Mouse (Mus musculus): Measurements from ENCODE around the gene Clasrp. TPM values are rescaled to one million over a fixed set of nuclear protein-coding genes. Genes with fewer than 3 reads are reported as not detected.

The Clasrp gene
- polyA plus RNA-seq, 1 experiment from 2014 or later = 50.5 TPM

DNA sequence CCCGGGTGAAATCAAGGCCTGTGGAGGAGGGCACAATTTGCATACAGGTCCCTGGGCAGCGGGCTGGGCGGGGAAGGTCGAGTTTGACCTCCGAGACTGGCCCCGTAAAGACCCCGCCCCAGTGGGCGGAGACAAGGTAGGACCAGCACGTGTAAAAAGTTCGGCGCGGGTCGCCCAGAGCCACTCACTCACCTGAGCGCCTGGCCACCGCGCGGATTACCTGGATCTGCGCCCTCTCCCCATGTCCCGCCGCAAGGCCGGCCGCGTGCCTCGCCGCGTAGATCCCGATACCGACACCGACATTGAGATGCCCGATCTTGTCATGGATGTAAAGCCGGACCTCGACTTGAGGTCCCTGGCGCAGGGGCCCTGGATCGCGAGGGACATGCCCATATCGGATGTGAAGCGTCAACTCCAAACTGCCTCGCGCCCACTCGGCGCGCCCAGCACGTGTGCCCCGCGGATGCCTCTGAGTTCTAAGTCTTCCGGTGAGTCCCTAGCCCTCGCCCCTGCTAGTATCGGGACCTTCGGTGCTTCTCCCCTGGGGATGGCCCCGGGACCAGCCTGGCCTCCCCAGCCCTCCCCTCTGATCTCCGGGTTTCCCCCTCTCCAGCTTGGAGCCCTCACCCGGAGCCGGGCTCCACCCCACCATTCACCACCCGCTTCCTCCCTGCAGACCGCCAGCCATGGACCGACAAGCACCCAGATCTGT, 27.0 kb downstream of the Clasrp start, which contains the start of the genes Zfp296 and Gemin7:
Gene Zfp296, plus strand, starts transcription at position 147 of the 712 bp plus-strand sequence.
Gene Gemin7, minus strand, starts transcription at position 455 of the 712 bp plus-strand sequence.
- Histone ChIP-seq H3K9me3 (ENCODE audit: control insufficient read depth, low read length) (no peaks in the 10 kb centered on the region), H3K27me3 (ENCODE audit: control insufficient read depth, insufficient read depth, low read length) (peaks cover 40% of the 10 kb centered on the region)
- DNase-seq (ENCODE audit: low spot score) = peak; percentile 49

DNA sequence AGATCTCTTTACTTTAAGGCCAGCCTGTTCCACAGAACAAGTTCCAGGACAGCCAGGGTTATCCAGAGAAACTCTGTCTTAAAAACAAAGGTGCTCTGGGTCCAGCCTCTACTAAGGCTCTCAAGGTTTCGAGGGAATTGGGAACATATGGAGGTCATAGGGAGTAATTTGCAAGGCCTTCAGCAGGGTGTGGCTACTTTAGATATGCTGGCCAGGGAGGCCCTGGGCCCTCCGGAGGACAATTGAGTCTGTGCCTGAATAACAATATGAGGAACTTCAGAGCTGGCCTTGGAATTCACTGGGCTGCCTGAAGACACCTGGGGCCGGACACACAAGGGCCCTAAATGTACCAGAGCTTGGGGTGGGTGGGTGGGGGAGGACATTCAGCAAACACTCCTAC, 28.7 kb downstream of the Clasrp start:
- WGBS = 60% methylated on average over 3 of the region's 3 CpGs
- Histone ChIP-seq H3K9me3 (ENCODE audit: control insufficient read depth, low read length) (no peaks in the 10 kb centered on the region), H3K4me3 (ENCODE audit: low read depth, low read length) (no peak overlapping the region), H3K4me1 (replicated peaks; ENCODE audit: control insufficient read depth, insufficient read depth, low read length) (peaks cover 14% of the 10 kb centered on the region; the same call in 1 of the 2 replicates), H3K4me2 (replicated peaks; ENCODE audit: low read depth, low read length) (no peak overlapping the region), H3K27ac (ENCODE audit: low read depth, low read length) (no peak overlapping the region), H3K36me3 (ENCODE audit: control insufficient read depth, insufficient read depth, low read length) (0 out of 2 replicates have a peak, but pooled peaks cover under 1% of the 10 kb centered on the region), H3K27me3 (ENCODE audit: control insufficient read depth, insufficient read depth, low read length) (peaks cover 40% of the 10 kb centered on the region), H3K9ac (ENCODE audit: low read depth, low read length) (no peak overlapping the region)
- no peak for DNase-seq (ENCODE audit: low spot score)
- ATAC-seq (ENCODE audit: low FRiP score) = no peak

More for the DNA sequence above, 27.0 kb downstream of the Clasrp start, which contains the start of the genes Zfp296 and Gemin7:
- peak within 1 kb of the TSS; percentile 44 for H3K4me2 ChIP-seq (replicated peaks; ENCODE audit: low read depth, low read length)
- H3K36me3 ChIP-seq (ENCODE audit: control insufficient read depth, insufficient read depth, low read length) = peaks cover 6% of the 10 kb centered on the region; the same call in 1 of the 2 replicates
- H3K9ac ChIP-seq (ENCODE audit: low read depth, low read length) = no peak within 1 kb of the TSS
- peak within 1 kb of the TSS; percentile 23 for H3K4me3 ChIP-seq (ENCODE audit: low read depth, low read length)
- no peak within 1 kb of the TSS for H3K27ac ChIP-seq (ENCODE audit: low read depth, low read length)
- WGBS = 2% methylated on average over 56 of the region's 56 CpGs
- peaks cover 10% of the 10 kb centered on the region; the same call in 1 of the 2 replicates for H3K4me1 ChIP-seq (replicated peaks; ENCODE audit: control insufficient read depth, insufficient read depth, low read length)
- ATAC-seq (ENCODE audit: low FRiP score) = no peak

DNA sequence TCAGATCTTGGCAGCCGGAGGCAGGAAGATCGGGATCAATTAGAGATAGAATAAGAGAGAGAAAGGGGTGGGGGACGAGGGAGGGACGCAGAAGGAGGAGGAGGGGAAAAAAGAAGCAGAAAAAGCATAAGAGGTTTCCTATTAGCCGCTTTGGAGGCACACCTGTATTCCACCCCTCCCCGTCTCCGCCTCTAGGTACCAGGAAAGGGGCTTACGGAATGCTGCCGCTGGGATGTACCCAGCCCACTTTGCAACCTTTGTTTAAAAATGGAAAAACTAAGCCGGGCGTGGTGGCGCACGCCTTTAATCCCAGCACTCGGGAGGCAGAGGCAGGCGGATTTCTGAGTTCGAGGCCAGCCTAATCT, 30.5 kb downstream of the Clasrp start:
- 26% methylated on average over 16 of the region's 16 CpGs for WGBS
- H3K4me1 ChIP-seq (replicated peaks; ENCODE audit: control insufficient read depth, insufficient read depth, low read length) = peaks cover 14% of the 10 kb centered on the region; the same call in 1 of the 2 replicates
- no peak overlapping the region for H3K27ac ChIP-seq (ENCODE audit: low read depth, low read length)
- DNase-seq (ENCODE audit: low spot score) (no peak), ATAC-seq (ENCODE audit: low FRiP score) (no peak; the same call in 1 of the 2 replicates)
- H3K9me3 ChIP-seq (ENCODE audit: control insufficient read depth, low read length) = no peaks in the 10 kb centered on the region
- peak overlapping the region; percentile 68 for H3K4me3 ChIP-seq (ENCODE audit: low read depth, low read length)
- peak overlapping the region; percentile 83 for H3K9ac ChIP-seq (ENCODE audit: low read depth, low read length)
- H3K4me2 ChIP-seq (replicated peaks; ENCODE audit: low read depth, low read length) = peak overlapping the region; percentile 76
- peaks cover 32% of the 10 kb centered on the region for H3K27me3 ChIP-seq (ENCODE audit: control insufficient read depth, insufficient read depth, low read length)
- H3K36me3 ChIP-seq (ENCODE audit: control insufficient read depth, insufficient read depth, low read length) = peaks cover 2% of the 10 kb centered on the region; the same call in 1 of the 2 replicates

DNA sequence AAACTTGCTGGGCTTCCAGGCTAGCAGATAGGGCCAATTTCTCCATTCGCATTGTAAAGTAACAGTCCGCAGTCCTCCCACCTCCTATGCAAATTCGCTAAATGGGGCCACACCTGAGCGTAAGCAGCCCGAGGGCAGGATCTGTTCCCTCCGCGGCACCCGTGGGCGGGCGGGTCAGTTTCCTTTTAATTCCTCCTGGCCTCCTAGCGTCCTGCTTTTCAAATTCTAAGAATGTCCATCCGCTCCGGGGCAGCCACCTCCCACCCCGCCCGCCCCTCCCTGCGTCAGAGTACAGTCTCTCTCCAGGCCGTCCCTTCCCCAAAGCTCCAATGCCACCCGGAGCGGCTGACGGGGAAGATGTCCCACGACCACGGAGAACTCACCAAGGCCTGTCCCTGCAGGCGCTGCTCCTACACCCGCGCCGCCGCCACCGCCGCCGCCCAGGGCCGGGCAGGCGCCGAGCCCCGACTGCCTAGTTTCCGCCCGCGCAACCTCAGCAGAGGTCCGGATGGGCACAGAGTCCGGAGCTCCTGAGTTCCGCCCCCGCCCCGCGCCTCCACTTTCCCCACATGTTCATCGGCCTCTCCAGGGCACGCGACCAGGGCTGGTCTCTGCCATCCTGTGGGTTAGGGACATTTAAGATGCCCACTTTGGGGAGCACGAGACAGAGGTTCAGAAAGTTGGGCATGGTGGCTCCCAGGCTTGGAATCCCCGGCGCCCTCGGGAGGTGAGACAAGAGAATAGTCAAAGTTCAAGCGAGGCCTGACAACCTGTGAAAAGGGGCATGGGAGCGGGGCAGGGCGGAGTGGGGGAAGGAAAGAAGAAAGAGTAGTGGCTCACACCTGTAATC, 31.1 kb downstream of the Clasrp start:
- peak; percentile 91 for DNase-seq (ENCODE audit: low spot score)
- H3K27ac ChIP-seq (ENCODE audit: low read depth, low read length) = peak overlapping the region; percentile 59; the same call in 1 of the 2 replicates
- peaks cover 5% of the 10 kb centered on the region; the same call in 1 of the 2 replicates for H3K36me3 ChIP-seq (ENCODE audit: control insufficient read depth, insufficient read depth, low read length)
- peak overlapping the region; percentile 83 for H3K9ac ChIP-seq (ENCODE audit: low read depth, low read length)
- peak; percentile 84 for ATAC-seq (ENCODE audit: low FRiP score)
- H3K9me3 ChIP-seq (ENCODE audit: control insufficient read depth, low read length) = no peaks in the 10 kb centered on the region
- peaks cover 14% of the 10 kb centered on the region; the same call in 1 of the 2 replicates for H3K4me1 ChIP-seq (replicated peaks; ENCODE audit: control insufficient read depth, insufficient read depth, low read length)
- WGBS = under 1% methylated on average over 53 of the region's 53 CpGs
- peak overlapping the region; percentile 68 for H3K4me3 ChIP-seq (ENCODE audit: low read depth, low read length)
- H3K27me3 ChIP-seq (ENCODE audit: control insufficient read depth, insufficient read depth, low read length) = peaks cover 26% of the 10 kb centered on the region
- H3K4me2 ChIP-seq (replicated peaks; ENCODE audit: low read depth, low read length) = peak overlapping the region; percentile 76

DNA sequence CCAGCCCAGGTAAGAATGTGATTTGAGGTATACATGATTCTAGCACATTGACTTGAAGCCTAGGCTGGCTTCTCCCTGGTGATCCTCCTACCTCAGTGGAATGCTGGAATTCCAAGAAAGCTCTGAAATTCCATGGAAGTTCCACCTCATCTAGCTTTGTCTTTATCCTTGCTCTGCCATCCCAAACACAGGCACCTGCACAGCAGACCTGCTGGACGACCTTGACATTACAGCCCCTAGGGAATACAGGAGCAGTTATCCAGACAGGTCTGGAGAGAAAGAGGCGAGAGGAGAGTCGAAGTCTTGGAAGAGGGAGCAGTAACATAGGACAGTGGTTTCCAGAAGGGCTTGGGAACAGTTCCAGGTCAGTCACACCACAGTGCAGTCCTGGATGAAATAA, 34.6 kb downstream of the Clasrp start:
- H3K4me2 ChIP-seq (replicated peaks; ENCODE audit: low read depth, low read length) = no peak overlapping the region
- DNase-seq (ENCODE audit: low spot score) (no peak), ATAC-seq (ENCODE audit: low FRiP score) (no peak)
- peaks cover 4% of the 10 kb centered on the region; the same call in 1 of the 2 replicates for H3K4me1 ChIP-seq (replicated peaks; ENCODE audit: control insufficient read depth, insufficient read depth, low read length)
- WGBS = 80% methylated on average over 3 of the region's 3 CpGs
- H3K9me3 ChIP-seq (ENCODE audit: control insufficient read depth, low read length) = no peaks in the 10 kb centered on the region
- H3K27ac ChIP-seq (ENCODE audit: low read depth, low read length) = no peak overlapping the region
- no peak overlapping the region for H3K9ac ChIP-seq (ENCODE audit: low read depth, low read length)
- H3K27me3 ChIP-seq (ENCODE audit: control insufficient read depth, insufficient read depth, low read length) = no peaks in the 10 kb centered on the region
- H3K36me3 ChIP-seq (ENCODE audit: control insufficient read depth, insufficient read depth, low read length) = peaks cover 9% of the 10 kb centered on the region; the same call in 1 of the 2 replicates
- no peak overlapping the region for H3K4me3 ChIP-seq (ENCODE audit: low read depth, low read length)

DNA sequence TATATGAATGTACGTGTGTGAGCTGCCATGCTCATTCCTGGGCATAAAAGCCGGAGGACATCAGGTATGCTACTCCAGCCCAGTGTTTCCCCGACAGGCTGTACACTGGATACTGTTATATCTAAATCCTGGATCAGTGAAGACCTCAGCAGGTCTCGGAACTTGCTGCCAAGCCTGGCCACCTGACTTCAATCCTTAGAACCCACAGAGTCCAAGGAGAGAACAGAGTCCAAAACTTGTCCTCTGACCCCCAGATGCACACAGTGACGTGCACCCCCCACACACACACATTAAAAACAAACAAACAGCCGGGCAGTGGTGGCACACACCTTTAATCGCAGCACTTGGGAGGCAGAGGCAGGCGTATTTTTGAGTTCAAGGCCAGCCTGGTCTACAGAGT, 36.9 kb downstream of the Clasrp start:
- H3K27ac ChIP-seq (ENCODE audit: low read depth, low read length) = no peak overlapping the region
- peaks cover 13% of the 10 kb centered on the region for H3K36me3 ChIP-seq (ENCODE audit: control insufficient read depth, insufficient read depth, low read length)
- no peak overlapping the region for H3K9ac ChIP-seq (ENCODE audit: low read depth, low read length)
- no peak overlapping the region for H3K4me3 ChIP-seq (ENCODE audit: low read depth, low read length)
- no peaks in the 10 kb centered on the region for H3K9me3 ChIP-seq (ENCODE audit: control insufficient read depth, low read length)
- no peaks in the 10 kb centered on the region for H3K27me3 ChIP-seq (ENCODE audit: control insufficient read depth, insufficient read depth, low read length)
- no peak for DNase-seq (ENCODE audit: low spot score)
- WGBS = 94% methylated on average over 8 of the region's 8 CpGs
- H3K4me2 ChIP-seq (replicated peaks; ENCODE audit: low read depth, low read length) = no peak overlapping the region
- peaks cover 6% of the 10 kb centered on the region; the same call in 1 of the 2 replicates for H3K4me1 ChIP-seq (replicated peaks; ENCODE audit: control insufficient read depth, insufficient read depth, low read length)
- ATAC-seq (ENCODE audit: low FRiP score) = no peak

DNA sequence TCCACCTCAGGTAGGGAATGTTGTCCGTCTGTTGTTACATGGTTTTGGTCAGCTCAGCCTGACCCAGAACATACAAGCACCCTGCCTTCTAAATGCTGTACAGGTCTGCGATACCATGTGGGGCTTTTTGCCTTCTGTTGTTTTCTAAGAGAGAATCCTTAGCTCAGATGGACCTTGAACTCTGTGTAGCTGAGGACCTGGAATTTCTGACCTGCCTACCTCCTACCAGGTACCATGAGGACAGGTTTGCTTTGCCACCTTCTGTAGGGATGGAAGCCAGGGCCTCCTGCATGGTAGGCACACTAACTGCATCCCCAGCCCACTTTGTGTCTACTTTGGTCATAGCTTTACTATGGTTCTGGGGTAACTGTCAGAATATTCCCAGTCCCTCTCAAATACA, 38.5 kb downstream of the Clasrp start:
- H3K4me3 ChIP-seq (ENCODE audit: low read depth, low read length) = no peak overlapping the region
- ATAC-seq (ENCODE audit: low FRiP score) (no peak), DNase-seq (ENCODE audit: low spot score) (no peak)
- H3K9me3 ChIP-seq (ENCODE audit: control insufficient read depth, low read length) = no peaks in the 10 kb centered on the region
- H3K4me2 ChIP-seq (replicated peaks; ENCODE audit: low read depth, low read length) = no peak overlapping the region
- 98% methylated on average over 2 of the region's 2 CpGs for WGBS
- H3K27ac ChIP-seq (ENCODE audit: low read depth, low read length) = no peak overlapping the region
- H3K4me1 ChIP-seq (replicated peaks; ENCODE audit: control insufficient read depth, insufficient read depth, low read length) = peaks cover 3% of the 10 kb centered on the region; the same call in 1 of the 2 replicates
- peaks cover 13% of the 10 kb centered on the region for H3K36me3 ChIP-seq (ENCODE audit: control insufficient read depth, insufficient read depth, low read length)
- H3K9ac ChIP-seq (ENCODE audit: low read depth, low read length) = no peak overlapping the region
- no peaks in the 10 kb centered on the region for H3K27me3 ChIP-seq (ENCODE audit: control insufficient read depth, insufficient read depth, low read length)

DNA sequence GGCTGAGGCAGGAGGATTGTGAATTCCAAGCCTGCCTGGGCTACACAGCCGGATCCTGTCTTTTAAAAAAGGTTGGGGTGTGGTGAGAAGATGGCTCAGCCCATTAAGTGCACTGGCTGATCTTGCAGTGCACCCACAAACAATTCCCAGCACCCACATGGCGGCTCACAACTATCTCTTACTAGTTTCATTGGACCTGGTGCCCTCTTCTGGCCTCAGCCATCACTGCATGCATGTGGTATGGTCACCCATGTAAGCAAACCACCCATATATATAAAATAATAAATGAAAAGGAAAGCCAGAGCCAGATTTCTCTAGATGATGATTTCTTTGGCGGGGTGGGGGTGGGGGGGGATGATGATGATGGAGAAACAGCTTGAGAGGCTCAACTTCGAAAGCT, 39.8 kb downstream of the Clasrp start:
- Histone ChIP-seq H3K9me3 (ENCODE audit: control insufficient read depth, low read length) (no peaks in the 10 kb centered on the region), H3K4me2 (replicated peaks; ENCODE audit: low read depth, low read length) (no peak overlapping the region), H3K4me3 (ENCODE audit: low read depth, low read length) (no peak overlapping the region), H3K9ac (ENCODE audit: low read depth, low read length) (no peak overlapping the region), H3K4me1 (replicated peaks; ENCODE audit: control insufficient read depth, insufficient read depth, low read length) (peaks cover 10% of the 10 kb centered on the region), H3K27ac (ENCODE audit: low read depth, low read length) (no peak overlapping the region), H3K36me3 (ENCODE audit: control insufficient read depth, insufficient read depth, low read length) (peaks cover 13% of the 10 kb centered on the region), H3K27me3 (ENCODE audit: control insufficient read depth, insufficient read depth, low read length) (no peaks in the 10 kb centered on the region)
- 85% methylated on average over 4 of the region's 4 CpGs for WGBS
- DNase-seq (ENCODE audit: low spot score) = no peak
- no peak for ATAC-seq (ENCODE audit: low FRiP score)

Data from hindbrain, embryonic 11.5 days (tissue).